Mouse (Mus musculus) heart, postnatal 25 days (tissue): ENCODE data around the gene Mrc1. TPM values are rescaled to one million over a fixed set of nuclear protein-coding genes. Genes with fewer than 3 reads are reported as not detected.
"Not testable (repeated sequence)": the region's sequence is repeated elsewhere in the genome, so short reads cannot be mapped to it uniquely, and the experiment has no call there.

ENCODE experiments used
- DNase-seq: peaks from one replicate; pipeline ENCODE4 v3.0.0; 2022; ENCODE audit warnings: low spot score
- intact Hi-C: fragments of 180-260 bp; cut with DNase I; formaldehyde crosslinking; loops from one replicate; pipeline ENCODE4 v1.15.1; 2025
- total RNA-seq, 2 experiments: library from RNA; stranded (reverse); gene quantifications; 2 replicates each; pipeline ENCODE4 v1.2.3; 2021

Mrc1 gene
- total RNA-seq = 10 to 100 TPM; 17.5 to 20.0 TPM

DNA sequence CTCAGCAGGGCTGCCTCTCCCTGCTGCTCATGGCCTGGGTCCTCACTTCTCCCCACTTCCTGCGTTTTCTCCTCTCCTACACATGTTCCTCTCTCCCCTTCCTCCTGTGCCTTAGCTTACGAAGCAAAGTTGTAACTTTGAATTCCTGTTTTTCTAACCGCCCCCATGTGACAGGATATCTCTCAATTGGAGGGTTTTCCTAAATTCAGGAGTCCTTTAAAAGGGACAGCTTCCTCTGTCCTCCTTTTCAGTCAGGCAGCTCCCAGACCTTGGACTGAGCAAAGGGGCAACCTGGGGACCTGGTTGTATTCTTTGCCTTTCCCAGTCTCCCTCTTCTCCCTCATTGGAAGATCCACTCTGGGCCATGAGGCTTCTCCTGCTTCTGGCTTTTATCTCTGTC lies at the start of gene Mrc1:
Gene Mrc1, plus strand, starts transcription at position 244 of the 400 bp plus-strand sequence.
- no peak for DNase-seq
- intact Hi-C loops = no loop called here

DNA sequence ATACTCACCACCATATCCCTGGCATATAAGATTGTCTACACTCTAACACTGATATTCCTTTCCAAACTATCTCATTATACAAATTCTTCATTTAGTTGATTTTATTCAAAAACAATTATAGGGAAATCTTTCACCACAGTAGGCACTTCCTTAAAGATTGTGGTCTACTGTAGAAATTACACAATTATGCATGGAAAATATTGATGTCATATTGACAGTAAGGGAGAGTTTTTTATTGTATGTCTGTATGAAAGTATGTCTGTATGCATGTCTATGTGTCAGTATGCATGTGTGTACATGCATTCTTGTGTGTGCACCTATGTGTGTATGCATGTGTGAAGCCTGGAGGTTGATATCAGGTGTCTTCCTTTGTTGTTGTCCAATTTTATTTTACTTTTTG lies 44.8 kb upstream of the Mrc1 start:
- DNase-seq = no peak
- intact Hi-C loops = no loop called here

DNA sequence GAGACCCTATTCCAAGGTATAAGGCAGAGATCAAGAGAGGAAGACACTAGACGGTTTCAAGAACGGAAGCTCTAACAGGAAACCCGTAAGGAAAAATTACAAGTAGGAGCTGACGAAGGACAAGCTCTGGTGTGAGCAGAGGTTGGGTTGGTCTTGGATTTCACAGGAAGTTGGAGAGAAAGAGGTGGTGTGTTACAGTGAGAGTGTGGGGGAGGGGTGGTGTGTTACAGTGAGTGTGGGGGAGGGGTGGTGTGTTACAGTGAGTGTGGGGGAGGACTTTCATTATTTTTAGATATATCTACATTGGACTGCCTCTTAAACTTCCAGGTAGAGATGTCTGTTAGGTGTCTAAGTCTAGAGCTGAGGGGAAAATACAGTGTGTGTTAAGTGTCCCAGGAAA lies 38.5 kb upstream of the Mrc1 start:
- intact Hi-C loops = no loop called here
- no peak for DNase-seq

DNA sequence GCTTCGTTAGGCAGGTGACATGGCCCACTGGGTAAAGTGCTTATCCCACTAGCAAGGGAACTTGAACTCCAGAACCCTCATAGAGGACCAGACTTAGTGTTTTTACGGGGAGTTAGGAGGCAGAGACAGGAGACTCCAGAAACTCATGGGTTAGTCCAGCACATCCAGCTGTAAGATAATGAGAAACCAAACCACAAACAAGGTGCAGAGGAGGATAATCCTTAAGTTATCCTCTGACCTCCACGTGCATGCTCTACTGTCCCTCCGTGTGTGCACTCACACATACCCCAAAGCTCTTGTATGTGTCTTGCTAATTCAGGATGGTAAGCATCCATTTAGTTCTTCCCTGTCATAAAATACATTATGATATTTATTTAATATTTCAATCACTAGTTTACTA lies 37.6 kb upstream of the Mrc1 start:
- DNase-seq = no peak
- intact Hi-C loops = no loop called here

DNA sequence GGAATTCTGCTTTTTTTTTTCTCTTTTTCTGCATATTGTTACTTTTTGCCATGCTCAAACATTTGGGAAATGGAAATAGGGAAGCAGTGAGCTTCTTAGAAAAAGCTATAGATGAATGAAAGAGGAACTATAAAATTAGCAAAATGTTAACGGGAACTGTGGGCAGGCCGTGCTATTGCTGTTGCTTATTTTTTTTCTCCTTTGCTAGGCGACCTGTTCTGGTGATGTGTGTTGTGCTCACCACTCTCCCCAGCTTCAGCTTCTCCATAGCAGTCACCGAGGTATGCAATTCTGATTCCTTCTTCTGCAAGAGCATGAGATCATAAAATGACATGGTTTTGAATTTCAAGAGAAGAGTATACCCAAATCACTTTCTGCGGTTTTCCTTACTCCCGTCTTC lies 37.1 kb upstream of the Mrc1 start:
- no peak for DNase-seq
- intact Hi-C loops = no loop called here

DNA sequence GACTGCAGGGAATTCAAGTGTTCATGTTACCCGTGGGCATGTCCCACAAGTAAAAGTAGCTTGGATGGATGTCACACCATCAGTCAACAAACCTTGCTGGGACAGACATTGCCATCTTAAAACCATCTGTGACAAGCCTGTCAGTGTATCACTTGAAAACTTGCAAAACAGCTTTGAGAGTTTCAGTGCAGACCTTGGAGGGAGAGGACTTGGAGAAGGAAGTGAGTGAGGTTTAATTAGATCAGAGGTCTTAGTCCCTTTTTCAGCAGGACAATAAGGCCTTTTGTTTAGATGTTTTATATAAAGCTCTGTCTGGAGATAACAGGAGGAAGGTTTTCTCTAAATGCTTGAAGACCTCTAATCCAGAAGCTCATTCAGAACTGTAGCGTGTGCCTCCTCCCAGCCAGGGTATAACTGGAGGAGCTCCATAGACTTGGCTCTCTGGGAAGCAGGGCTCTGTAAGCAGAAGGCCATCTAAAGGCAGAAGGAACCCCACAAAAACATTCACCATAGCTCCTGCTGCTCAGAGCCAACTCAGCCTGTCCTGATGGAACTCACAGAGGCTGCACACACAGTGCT lies 30.8 kb upstream of the Mrc1 start:
- DNase-seq, intact Hi-C loops: not testable (repeated sequence)

DNA sequence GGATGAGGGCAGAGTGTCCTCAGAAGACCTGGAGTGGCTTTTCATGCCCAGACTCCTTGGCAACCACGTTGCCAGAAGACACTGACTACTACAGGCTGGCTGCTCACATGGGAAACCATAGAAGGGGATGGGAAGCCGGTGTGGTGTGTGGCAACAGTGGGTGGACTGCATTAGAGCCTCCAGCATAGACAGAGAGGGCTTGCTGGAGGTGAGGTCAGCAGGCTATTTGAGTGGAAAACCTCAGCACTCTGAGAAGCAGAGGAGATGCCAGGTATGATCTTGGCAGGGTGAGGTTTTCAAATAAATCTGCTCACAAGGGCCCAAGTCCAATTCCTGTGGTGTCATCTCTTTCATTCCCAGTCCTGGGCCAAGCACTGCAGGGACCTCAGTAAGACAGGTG lies 29.6 kb upstream of the Mrc1 start:
- intact Hi-C loops = no loop called here
- DNase-seq = no peak

DNA sequence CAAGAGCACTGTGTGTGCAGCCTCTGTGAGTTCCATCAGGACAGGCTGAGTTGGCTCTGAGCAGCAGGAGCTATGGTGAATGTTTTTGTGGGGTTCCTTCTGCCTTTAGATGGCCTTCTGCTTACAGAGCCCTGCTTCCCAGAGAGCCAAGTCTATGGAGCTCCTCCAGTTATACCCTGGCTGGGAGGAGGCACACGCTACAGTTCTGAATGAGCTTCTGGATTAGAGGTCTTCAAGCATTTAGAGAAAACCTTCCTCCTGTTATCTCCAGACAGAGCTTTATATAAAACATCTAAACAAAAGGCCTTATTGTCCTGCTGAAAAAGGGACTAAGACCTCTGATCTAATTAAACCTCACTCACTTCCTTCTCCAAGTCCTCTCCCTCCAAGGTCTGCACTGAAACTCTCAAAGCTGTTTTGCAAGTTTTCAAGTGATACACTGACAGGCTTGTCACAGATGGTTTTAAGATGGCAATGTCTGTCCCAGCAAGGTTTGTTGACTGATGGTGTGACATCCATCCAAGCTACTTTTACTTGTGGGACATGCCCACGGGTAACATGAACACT lies 28.2 kb upstream of the Mrc1 start:
- DNase-seq, intact Hi-C loops: not testable (repeated sequence)

DNA sequence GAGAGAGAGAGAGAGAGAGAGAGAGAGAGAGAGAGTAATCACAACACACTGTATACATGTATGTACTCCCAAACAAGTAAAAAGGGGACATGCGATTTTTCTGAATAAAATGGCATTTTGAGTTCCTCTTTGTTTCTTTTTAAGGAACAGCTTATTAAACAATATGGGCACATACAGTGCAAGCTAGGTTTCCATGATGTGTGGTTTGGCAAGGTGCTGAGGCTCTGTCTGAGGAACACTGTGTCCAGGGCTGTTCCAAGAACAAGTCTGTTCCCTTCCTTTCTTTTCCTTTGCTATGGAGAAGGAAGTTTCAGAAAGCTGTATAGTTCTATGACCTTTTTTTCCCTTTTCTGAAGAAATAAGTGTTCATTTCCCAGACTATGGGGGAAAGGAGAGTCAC lies 24.9 kb upstream of the Mrc1 start:
- intact Hi-C loops = no loop called here
- no peak for DNase-seq

DNA sequence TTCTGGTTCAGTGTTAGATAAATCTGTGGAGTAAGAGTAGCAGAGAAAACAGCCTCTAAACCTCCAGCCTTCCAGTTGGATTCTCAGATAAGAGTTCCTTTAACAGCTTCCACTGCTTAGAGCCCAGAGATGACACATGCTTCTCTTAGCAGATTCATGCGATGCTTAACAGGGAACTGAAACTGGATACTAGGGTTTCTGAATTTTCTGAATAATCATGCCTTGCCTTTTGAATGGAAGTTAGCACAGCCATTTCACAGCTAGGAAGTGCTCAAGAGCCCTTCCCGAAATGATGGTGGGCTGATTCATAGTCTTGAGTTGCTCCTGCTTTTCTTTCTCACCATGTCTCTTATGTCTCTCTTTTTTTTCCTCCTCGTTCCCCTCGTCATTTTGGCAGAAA lies 22.4 kb upstream of the Mrc1 start:
- no peak for DNase-seq
- intact Hi-C loops = no loop called here

DNA sequence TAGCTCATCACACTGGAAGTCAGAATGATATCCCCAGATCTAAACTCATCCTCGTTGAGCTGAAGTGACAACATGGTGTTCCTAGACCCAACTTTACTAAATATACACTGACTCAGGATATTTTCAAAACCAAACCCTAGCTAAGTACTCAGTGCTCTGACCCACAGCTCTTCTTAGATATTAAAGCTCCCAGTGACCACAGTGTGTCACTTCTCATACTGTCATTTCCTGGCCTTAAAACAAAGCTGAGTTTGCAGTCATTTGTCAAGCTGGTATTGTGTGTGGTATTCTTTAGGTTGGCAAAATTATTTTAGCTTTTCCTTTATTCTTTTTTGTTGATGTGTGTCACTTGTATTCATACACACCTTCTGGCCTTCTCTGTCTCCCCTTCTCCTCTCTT lies 18.5 kb upstream of the Mrc1 start:
- intact Hi-C loops = no loop called here
- DNase-seq = no peak

DNA sequence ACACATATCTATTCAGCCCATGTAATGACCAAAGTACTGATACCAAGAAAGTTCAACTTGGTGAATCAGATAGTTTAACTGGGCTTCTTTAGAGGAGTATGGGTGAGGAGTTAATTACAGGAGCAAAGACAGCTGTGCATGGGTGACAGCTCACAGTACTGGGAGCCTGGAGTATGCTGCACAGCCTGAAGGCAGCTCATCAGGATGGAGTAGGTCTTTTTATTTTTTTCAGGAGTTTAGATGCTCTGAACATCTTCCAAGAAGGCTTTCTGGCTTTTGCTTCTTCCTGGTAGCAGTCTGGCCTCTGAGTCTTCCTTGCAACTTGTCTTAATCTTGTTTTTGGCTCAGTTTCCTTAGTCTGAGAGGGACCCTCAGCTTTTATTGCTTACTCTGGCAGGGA lies 17.6 kb upstream of the Mrc1 start:
- intact Hi-C loops = no loop called here
- DNase-seq = no peak

DNA sequence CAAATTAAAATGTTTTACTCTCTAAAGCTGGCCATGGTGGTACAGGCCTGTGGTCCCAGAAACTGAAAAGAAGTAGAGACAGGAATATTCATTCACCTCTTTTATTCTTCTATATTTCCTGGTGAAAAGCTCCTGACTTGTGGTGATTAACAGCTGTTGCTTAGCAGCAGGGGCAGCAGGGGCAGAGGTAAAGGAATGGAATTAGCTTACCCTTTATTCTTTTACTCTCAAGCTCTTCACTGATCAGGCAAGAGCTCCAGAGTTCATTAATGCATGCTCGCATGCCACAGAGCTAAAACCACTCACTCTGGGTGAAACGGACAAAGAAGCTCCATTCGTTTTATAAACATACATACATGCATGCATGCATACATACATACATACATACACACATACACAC lies 14.4 kb upstream of the Mrc1 start:
- DNase-seq = no peak
- intact Hi-C loops = no loop called here

DNA sequence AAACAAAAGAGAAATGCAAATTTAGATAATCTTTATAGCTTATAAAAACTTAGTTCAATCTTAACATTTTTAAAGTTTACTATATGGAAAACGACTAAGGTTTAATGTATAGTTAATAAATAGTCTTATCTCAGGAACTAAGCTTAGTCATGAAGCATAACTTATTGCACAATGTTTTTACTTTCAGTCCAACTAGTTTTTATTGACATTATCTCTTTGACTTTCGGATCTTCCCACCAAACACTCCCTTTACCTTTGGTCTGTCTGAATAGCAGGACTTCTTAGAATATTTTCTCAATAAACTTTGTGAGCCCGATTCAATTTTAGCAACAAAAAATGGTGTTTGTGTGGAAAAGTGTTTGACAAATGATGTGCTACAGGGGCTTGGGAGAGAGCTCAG lies 12.5 kb upstream of the Mrc1 start:
- intact Hi-C loops = no loop called here
- no peak for DNase-seq

DNA sequence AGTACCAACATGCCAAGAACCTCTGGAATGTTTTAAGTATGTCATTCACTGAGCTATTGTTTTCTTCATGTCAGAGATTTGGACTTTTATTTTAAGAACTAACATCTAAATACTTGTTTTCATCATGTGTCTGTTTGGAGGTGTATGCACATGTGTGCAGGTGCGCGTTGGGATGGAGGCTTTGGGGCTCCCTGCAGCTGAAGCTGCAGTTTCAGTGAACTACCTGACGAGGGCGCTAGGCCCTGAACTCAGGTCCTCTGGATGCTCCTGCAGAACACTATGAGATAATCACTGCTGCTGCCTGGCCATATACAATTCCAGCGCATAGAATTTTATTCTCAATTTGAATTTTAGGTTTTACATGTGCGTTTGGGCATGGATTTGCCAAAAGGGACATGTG lies 11.1 kb upstream of the Mrc1 start:
- intact Hi-C loops = no loop called here
- DNase-seq = no peak

DNA sequence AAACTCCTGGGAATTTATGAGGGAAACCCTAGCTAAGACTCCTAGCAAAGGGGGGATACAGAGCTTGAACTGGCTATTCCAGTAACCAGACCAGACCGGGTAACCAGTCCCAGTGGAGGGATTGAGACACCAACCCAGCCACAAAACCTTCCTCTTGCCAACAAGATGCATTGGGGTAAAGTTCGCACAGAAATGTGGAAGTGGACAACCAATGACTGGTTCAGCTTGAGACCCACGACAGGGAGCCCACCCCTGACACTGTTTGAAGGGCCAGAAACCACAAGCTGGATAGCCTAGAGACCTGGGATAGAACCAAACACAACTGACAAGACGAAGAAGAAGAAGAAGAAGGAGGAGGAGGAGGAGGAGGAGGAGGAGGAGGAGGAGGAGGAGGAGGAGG lies 4.8 kb upstream of the Mrc1 start:
- intact Hi-C loops = no loop called here
- DNase-seq = no peak

DNA sequence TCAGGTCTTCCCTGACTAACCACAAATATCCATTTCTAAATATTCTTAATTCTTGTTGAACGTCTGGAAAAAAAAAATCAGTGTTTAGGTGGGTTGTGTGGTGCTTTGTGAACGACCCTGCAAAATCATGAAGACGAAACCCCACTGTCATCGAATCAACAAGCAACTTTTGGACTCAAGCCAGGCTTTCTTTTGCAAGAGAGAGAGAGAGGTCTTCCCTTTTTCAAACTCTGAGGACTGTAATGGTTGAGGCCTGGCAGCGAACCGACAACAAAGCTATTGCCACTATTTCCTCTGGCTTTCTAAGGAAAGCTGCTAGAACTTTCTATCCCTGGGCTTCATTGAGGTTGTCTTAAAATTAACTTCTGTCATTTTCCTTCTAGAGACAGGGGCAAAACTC lies 697 bp upstream of the Mrc1 start:
- DNase-seq = no peak
- intact Hi-C loops = no loop called here

DNA sequence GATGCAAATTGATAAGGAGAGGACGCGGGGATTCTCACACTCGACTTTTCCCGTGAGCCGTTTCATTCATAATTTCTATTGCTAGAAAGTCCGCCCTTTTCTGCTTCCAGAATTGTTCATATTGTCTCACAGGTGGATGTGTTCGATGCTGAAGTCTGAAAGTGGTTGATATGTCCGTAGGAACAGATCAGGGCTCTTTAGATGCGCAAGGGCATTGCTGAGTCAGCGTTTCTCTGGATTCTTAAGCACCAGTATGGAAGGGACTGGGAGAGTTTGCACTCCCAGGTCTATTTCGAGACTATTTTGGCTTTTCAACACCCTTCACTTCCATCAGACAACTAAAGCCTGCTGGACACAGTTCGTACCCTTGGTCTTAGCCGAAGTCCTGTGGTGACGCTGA lies 787 bp downstream of the Mrc1 start:
- intact Hi-C loops = no loop called here

DNA sequence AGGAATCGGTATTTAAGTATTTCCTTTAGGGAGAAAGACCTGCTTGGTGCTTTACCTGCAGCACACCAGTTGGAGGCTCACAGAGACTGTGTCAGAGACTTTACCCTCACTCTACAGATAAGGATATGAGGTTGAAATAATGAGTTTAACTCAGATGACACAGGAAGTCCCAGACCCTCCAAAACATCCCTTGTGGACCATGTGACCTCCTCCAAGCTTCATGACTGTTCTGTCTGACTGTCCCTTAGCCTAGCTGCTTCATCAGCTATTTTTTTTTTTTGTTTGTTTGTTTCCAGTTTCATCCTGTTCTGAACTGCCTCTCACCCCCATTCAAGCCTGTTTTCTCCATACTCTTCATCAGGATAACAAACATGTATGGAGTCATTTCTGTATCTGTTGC lies 3.7 kb downstream of the Mrc1 start:
- no peak for DNase-seq
- intact Hi-C loops = no loop called here

More for the DNA sequence above, 787 bp downstream of the Mrc1 start:
- DNase-seq = no peak

DNA sequence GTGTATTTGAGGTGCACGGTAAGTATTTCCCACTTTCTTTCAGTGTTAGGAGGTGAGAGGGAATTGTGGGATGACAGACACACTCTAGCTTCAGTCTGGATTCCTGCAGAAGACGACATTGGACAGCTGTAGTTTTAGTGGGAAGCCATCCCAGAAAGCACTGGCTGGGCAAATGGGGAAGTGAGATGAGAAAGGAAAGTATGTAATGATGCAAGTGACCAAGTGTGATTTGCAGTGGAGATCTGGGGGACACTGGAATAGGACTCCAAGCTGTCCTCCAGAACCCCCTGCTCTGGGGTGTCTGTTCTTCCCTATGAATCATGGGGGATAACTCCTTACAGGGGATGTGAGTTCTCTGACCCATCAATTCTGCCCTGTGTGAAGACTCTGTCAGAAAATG lies 4.8 kb downstream of the Mrc1 start:
- intact Hi-C loops = no loop called here
- DNase-seq = no peak

DNA sequence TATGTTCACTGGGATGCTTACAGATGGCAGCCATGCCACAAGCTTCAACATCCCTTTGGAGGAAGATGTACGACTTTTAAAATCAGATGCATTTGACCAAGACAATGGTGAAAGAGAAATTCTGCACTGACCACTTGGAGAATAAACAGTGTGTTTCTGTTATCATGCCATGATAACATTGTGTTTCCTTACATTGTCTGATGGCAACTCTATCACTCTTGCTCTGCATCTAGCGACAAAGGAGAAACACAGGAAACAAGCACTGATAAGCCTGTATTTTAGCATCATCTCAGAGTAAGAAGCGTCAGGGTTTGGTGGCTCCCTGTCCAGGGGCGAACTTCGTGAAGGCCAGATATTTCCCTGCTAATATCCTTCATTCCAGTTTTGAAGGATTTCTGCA lies 6.1 kb downstream of the Mrc1 start:
- intact Hi-C loops = no loop called here
- no peak for DNase-seq

DNA sequence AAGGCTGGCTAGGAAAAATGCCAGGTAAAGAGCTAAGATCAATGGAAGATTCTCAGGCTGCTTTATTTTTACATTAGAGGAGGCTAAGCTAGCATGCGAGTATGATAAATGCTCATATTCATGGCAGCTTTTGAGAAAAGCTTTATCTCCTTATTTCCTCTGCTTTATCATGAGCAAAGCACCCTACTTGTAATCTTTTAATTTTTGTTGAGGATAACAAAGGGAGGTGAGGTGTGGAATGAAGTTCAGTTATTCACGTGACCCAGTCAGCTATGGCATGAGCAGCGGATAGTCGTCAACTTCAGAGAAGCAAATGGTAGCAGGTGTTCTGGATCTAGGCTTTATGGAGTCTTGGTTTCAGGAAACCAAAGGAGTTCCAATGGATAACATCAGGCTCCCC lies 7.7 kb downstream of the Mrc1 start:
- no peak for DNase-seq
- intact Hi-C loops = no loop called here

DNA sequence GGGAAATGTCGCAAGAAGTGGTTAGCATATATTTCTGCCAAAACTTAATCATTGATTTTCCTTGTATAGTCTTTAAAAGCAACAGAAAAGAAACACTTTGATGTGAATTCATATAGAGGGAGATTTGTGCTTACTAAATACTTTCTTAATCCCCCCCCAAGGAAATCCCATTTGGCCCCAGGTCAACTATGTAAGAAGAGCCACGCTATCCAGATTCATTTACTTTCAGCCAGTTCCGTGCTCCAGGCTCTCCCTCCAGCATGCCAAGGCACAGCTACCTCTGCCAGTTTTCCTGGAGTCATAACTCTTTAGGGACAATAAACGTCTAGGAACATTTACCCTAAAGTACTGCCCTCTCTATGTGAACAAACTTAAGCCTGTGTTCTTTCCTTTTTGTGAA lies 8.5 kb downstream of the Mrc1 start:
- intact Hi-C loops = no loop called here
- no peak for DNase-seq
